Comparison of ENCODE assay signal across 9 mouse cellular contexts in the genomic region with DNA sequence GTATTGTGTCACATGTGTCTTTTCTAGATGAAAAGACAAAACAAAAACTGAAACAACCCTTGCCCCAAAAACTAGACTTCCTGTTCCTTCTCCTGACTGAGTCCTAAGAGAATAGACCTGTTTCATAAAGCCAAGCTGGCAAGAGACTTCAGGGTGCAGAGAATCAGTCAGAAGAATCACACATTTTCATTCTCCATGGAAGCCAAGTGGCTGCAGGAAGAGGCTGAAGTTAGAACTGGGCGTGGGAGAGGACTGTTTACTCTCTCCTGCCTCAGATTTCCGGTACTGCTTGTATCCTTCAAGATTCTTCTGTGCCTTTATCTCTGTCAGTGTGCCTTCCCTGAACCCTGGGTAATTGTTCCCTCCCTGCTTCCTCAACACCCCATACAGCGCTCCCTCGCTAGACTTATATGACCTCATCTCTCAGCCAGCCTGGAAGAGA.
DNase-seq lines count a peak whose midpoint lies in the region; ATAC-seq and TF ChIP-seq lines count a peak whose summit lies in the region.
"Had no signal": no experiment of that assay in that cellular context is flagged by ENCODE, and none has a peak within 500 bp of the region (broad histone marks: within the 10 kb centered on the region; RNA-seq: fewer than 3 reads in every experiment).

No protein-coding gene starts in this region.

- 60% methylated on average over 4 of the region's 4 CpGs for WGBS in kidney, embryonic 16.5 days
- 38% methylated on average over 4 of the region's 4 CpGs for WGBS in heart, postnatal 0 days
- WGBS in midbrain, embryonic 10.5 days = 82% methylated on average over 4 of the region's 4 CpGs
- WGBS in midbrain, embryonic 15.5 days = 79% methylated on average over 4 of the region's 4 CpGs

- H3K27me3 ChIP-seq in kidney, embryonic 16.5 days (ENCODE audit: insufficient read depth, low read length) = no peaks in the 10 kb centered on the region
- no peaks in the 10 kb centered on the region for H3K27me3 ChIP-seq in heart, postnatal 0 days (ENCODE audit: control insufficient read depth, insufficient read depth, low read length)
- no peaks in the 10 kb centered on the region for H3K27me3 ChIP-seq in myocyte (ENCODE audit: control insufficient read depth, insufficient read depth, insufficient read length)
- no peaks in the 10 kb centered on the region for H3K27me3 ChIP-seq in midbrain, embryonic 10.5 days (ENCODE audit: low read depth, poor library complexity, severe bottlenecking)
- H3K27me3 ChIP-seq in midbrain, embryonic 15.5 days (replicated peaks) = no peaks in the 10 kb centered on the region

- no peak for TF ChIP-seq POLR2A in myocyte (IDR thresholded peaks at IDR 0.05; ENCODE audit: insufficient read length, low read depth)

- DNase-seq in kidney, postnatal 4 days = no peak
- peak; percentile 63 for DNase-seq in heart, postnatal 0 days (ENCODE audit: low spot score)
- no peak for DNase-seq in midbrain, embryonic 10.5 days (ENCODE audit: low spot score)
- no peak for DNase-seq in layer of hippocampus, postnatal 14 days (ENCODE audit: low spot score in 2 of 2)
- DNase-seq: adrenal gland, adult 2 months had no signal

- no peak for ATAC-seq in kidney, embryonic 16.5 days (ENCODE audit: low FRiP score, low TSS enrichment)
- ATAC-seq in activated CD4-positive, CD25-positive, alpha-beta regulatory T cell, adult 4 months = peak; percentile 75
- peak; percentile 38; the same call in 1 of the 2 replicates for ATAC-seq in heart, postnatal 0 days (ENCODE audit: insufficient read depth, low read depth)
- ATAC-seq in midbrain, embryonic 15.5 days (replicated peaks) = no peak

- no peak overlapping the region for H3ac ChIP-seq in myocyte (ENCODE audit: control insufficient read depth, insufficient read length)

- no peaks in the 10 kb centered on the region for H3K79me2 ChIP-seq in myocyte (ENCODE audit: control insufficient read depth, insufficient read depth)

- no peak for TF ChIP-seq CTCF in heart, postnatal 0 days (IDR thresholded peaks at IDR 0.05; ENCODE audit: low read depth)

- H3K9me3 ChIP-seq in kidney, embryonic 16.5 days (ENCODE audit: low read length) = 0 out of 2 replicates have a peak, but pooled peaks cover 3% of the 10 kb centered on the region
- no peaks in the 10 kb centered on the region for H3K9me3 ChIP-seq in heart, postnatal 0 days (replicated peaks; ENCODE audit: control insufficient read depth, low read length)
- H3K9me3 ChIP-seq in midbrain, embryonic 10.5 days (replicated peaks) = no peaks in the 10 kb centered on the region
- no peaks in the 10 kb centered on the region for H3K9me3 ChIP-seq in midbrain, embryonic 15.5 days

- H3K36me3 ChIP-seq in kidney, embryonic 16.5 days (ENCODE audit: insufficient read depth, low read length) = no peaks in the 10 kb centered on the region
- no peaks in the 10 kb centered on the region for H3K36me3 ChIP-seq in heart, postnatal 0 days (replicated peaks; ENCODE audit: control insufficient read depth, insufficient read depth, low read length)
- H3K36me3 ChIP-seq in myocyte (ENCODE audit: control insufficient read depth, insufficient read depth) = no peaks in the 10 kb centered on the region
- H3K36me3 ChIP-seq in midbrain, embryonic 10.5 days = no peaks in the 10 kb centered on the region
- H3K36me3 ChIP-seq in midbrain, embryonic 15.5 days (replicated peaks) = no peaks in the 10 kb centered on the region

- no peak overlapping the region for H3K4me2 ChIP-seq in kidney, embryonic 16.5 days (replicated peaks; ENCODE audit: low read depth, low read length)
- no peak overlapping the region for H3K4me2 ChIP-seq in heart, postnatal 0 days (ENCODE audit: low read depth, low read length)
- H3K4me2 ChIP-seq in myocyte (ENCODE audit: low read depth) = peak overlapping the region; percentile 3
- H3K4me2 ChIP-seq in midbrain, embryonic 15.5 days = no peak overlapping the region

- no peak overlapping the region for H3K4me3 ChIP-seq in kidney, embryonic 16.5 days (ENCODE audit: low read length)
- H3K4me3 ChIP-seq in heart, postnatal 0 days (ENCODE audit: low read depth, low read length) = no peak overlapping the region
- no peak overlapping the region for H3K4me3 ChIP-seq in myocyte
- no peak overlapping the region for H3K4me3 ChIP-seq in midbrain, embryonic 10.5 days
- H3K4me3 ChIP-seq in midbrain, embryonic 15.5 days = no peak overlapping the region

- peaks cover 6% of the 10 kb centered on the region for H3K4me1 ChIP-seq in kidney, embryonic 16.5 days (ENCODE audit: insufficient read depth, low read length)
- peaks cover 61% of the 10 kb centered on the region for H3K4me1 ChIP-seq in heart, postnatal 0 days (ENCODE audit: control insufficient read depth, insufficient read depth)
- peaks cover 5% of the 10 kb centered on the region; the same call in 1 of the 2 replicates for H3K4me1 ChIP-seq in midbrain, embryonic 10.5 days
- H3K4me1 ChIP-seq in midbrain, embryonic 15.5 days = no peaks in the 10 kb centered on the region

- peak overlapping the region; percentile 30; the same call in 1 of the 2 replicates for H3K27ac ChIP-seq in kidney, embryonic 16.5 days (ENCODE audit: low read length)
- peak overlapping the region; percentile 65 for H3K27ac ChIP-seq in heart, postnatal 0 days (ENCODE audit: low read depth)
- no peak overlapping the region for H3K27ac ChIP-seq in midbrain, embryonic 10.5 days (replicated peaks)
- no peak overlapping the region for H3K27ac ChIP-seq in midbrain, embryonic 15.5 days

- no peak overlapping the region for H3K9ac ChIP-seq in kidney, embryonic 16.5 days (replicated peaks; ENCODE audit: low read length)
- no peak overlapping the region for H3K9ac ChIP-seq in heart, postnatal 0 days (replicated peaks; ENCODE audit: low read depth, low read length)
- H3K9ac ChIP-seq in midbrain, embryonic 15.5 days = no peak overlapping the region

- TF ChIP-seq EP300 in heart, postnatal 0 days (IDR thresholded peaks at IDR 0.05; ENCODE audit: low read depth) = peak; percentile 61; the same call in 1 of the 2 replicates

TF ChIP-seq in myocyte, 11 proteins besides CTCF, POLR2A, EP300 and RAD21:
- TF ChIP-seq MAX (IDR thresholded peaks at IDR 0.05; ENCODE audit: low read depth) (no peak), POLR2AphosphoS2 (IDR thresholded peaks at IDR 0.05; ENCODE audit: insufficient read length, low read depth) (no peak), MYOD1 (IDR thresholded peaks at IDR 0.05; ENCODE audit: control insufficient read depth in 1 of 3, insufficient read length in 2 of 3, low read depth in 2 of 3) (no peak), MYOG (IDR thresholded peaks at IDR 0.05; ENCODE audit: control insufficient read depth in 1 of 3, insufficient read depth in 1 of 3, insufficient read length in 2 of 3, low read depth in 2 of 3) (no peak), TCF12 (IDR thresholded peaks at IDR 0.05; ENCODE audit: insufficient read depth, poor library complexity, severe bottlenecking) (no peak), REST (IDR thresholded peaks at IDR 0.05; ENCODE audit: insufficient read depth, insufficient read length) (no peak), USF1 (IDR thresholded peaks at IDR 0.05; ENCODE audit: low read depth) (no peak), CEBPB (IDR thresholded peaks at IDR 0.05; ENCODE audit: insufficient read depth, poor library complexity, severe bottlenecking) (no peak), E2F4 (IDR thresholded peaks at IDR 0.05; ENCODE audit: insufficient read depth) (no peak), SRF (IDR thresholded peaks at IDR 0.05; ENCODE audit: control insufficient read depth, insufficient read length, low read depth) (no peak), TCF3 (IDR thresholded peaks at IDR 0.05; ENCODE audit: insufficient read length, low read depth) (no peak)

Comparison
In these comparisons a context has a peak if more than half of its experiments do, and no peak if none do; other contexts are left out.
1. ATAC-seq: peak in activated CD4-positive, CD25-positive, alpha-beta regulatory T cell, adult 4 months (single experiment) and heart, postnatal 0 days (single experiment); none in kidney, embryonic 16.5 days (single experiment) and midbrain, embryonic 15.5 days (single experiment).
2. H3K27ac ChIP-seq: peak in kidney, embryonic 16.5 days (single experiment) and heart, postnatal 0 days (single experiment); none in midbrain, embryonic 10.5 days (single experiment) and midbrain, embryonic 15.5 days (single experiment).